Mouse (Mus musculus) erythroid progenitor cell, adult 5-6 weeks (primary cell): ENCODE results near the gene Spats2. TPM values are rescaled to one million over a fixed set of nuclear protein-coding genes. Genes with fewer than 3 reads are reported as not detected.

Experiments
- ATAC-seq: replicated peaks from 2 replicates; pipeline ENCODE4 v1.8.0; 2016; ENCODE audit warnings: moderate number of reproducible peaks, mild to moderate bottlenecking, moderate TSS enrichment, inconsistent platforms; ENCODE audit not compliant: poor library complexity, low FRiP score, severe bottlenecking
- total RNA-seq, 2 experiments: library from RNA; stranded (forward) in 1 of 2; stranded (reverse) in 1 of 2; fragments of 150-400 nt in 1 of 2; fragments of 186-747, 209-891 nt in 1 of 2; gene quantifications; 2 replicates each; pipeline versions ENCODE4 v1.2.3 to v1.2.4; 2015 to 2017; ENCODE audit warnings: low replicate concordance in 2 of 2

The Spats2 gene
- total RNA-seq, 2 experiments from 2014 or later, result not detected

DNA sequence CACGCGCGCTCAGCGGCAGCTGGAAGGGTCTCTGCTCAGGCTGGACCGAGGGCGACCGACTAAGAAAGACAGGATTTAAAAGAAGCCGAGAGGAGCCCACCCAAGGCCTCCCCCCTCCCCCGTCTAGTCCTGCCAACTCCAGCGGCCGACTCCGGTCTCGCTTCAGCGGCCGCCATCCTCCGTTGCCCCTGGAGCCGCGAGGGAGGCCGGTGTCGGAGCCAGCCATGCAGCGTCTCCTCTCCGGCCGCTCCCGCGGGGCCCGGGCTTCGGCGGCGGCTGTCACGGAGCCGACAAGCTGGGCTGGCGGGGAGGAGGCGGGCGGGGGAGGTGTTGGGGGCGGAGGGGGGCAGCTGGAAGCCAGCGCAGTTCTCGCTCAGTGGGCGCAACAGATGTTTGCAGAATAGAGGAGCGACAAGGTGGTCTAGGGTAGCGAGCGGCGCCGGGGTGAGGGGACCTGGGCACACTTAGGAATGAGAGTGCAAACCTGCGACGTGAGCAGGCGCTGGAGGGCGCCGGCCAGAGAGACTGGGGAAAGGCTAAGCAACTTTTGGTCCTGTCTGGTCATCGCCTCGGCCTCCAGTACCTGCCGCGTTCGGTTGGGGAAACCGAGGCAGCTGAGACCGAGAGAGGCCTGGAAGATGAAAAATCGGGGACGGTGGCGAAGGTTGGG lies 28.8 kb upstream of the Spats2 start:
- no peak for ATAC-seq

DNA sequence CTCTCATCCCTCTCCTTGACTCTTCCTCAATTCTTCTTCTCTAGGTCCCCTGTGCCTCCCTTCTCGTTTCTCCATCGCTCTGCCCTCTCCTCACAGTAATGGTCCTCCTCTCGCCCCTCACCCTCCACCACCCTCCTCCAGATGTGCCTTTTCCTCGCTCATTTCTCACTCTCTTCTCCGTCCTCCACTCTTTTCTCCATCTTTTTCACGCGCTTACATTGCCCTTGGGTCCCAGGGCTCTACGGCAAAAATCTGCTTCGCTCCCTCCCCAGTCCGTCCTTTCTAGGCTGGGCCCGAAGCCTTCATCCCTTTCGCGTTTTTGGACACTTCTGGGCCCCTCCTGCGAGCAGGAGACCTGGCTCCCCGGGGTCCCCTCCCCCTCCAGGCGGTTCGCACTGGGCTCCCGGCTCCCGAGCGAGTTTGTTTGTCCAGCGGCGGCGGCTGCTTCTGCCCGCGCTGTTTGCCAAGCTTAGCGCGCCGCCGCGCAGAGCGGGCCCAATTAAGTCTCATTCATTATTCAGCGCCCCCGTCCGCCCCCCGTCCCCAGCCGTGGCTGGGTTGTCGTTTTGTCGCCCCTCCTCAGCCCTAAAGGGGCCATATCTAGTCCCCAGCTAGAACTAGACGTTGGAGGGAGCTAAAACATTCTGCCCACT lies 27.8 kb upstream of the Spats2 start:
- no peak for ATAC-seq

DNA sequence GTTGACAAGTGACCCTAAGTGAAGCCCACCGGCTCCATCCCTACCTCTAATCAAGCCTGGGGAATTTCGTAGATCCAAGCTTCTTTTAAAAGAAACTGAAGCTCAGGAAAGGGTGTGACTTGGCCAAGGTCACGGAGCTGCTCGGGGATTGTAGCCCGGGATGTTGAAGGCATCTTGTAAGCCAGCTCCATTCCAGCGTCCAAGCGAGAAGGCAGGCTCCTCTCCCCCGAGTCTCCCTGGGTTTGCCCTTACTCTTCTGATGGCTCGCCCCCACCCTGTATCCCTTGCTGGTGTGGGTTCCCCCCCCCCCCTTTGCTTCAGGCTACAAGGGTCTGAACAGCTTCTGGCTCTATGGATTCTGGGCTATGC lies 27.2 kb upstream of the Spats2 start:
- no peak for ATAC-seq

DNA sequence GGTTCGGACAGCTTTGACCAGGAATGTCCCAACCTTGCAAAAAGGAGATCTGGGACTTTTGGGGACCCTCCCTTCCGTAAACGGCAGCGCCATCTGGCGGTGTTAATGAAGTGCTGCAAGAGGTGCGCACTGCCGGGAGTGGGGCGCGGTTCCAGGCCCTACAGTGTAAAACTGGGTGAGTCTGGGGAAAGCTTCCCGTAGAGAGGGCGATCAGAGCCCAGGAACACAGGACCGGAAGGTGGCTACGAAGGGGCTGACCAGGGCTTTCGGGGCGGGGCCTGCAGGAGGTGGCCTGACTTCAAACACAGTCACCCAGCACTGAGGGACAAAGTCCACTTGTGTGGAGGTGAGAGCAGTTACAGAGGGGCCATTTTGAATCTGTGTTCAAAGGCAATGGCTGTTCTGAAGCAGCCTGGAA lies 26.6 kb upstream of the Spats2 start:
- no peak for ATAC-seq

DNA sequence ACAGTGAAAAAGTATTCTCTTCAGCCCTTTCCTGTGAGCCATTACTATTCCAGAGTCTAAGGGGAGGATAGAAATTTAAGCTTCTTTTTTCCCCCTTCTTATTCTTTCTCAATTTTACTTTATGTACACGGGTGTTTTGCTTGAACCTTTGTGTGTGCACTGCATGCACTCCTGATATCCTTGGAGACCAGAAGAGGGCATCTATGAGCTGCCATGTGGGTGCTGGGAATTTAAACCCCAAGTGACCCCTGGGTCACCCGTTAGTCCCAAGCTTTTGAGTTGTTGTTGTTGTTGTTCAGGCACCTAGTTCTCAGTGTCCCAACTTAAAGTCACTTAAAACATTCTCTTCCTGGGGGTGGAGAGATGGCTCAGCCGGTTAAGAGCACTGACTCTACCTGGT lies 25.7 kb upstream of the Spats2 start:
- no peak for ATAC-seq

DNA sequence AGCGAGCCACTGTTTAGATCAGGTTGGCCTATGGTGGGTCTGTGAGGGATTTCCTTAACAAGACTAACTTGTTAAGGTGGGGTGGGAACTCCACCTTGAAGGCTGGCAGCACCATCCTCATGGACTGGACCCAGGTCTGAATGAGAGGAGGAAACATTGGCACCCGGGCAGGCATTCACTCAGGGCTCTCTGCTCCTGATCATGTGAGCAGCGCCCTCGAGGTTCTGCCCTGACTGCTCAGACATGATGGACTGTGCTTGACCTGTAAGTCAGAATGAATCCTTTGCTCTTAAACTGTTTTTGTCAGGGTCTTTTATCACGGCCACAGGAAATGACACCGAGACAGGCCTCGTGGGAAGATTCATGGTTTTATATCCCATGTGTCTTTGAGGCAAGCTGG lies 20.5 kb upstream of the Spats2 start:
- no peak for ATAC-seq

DNA sequence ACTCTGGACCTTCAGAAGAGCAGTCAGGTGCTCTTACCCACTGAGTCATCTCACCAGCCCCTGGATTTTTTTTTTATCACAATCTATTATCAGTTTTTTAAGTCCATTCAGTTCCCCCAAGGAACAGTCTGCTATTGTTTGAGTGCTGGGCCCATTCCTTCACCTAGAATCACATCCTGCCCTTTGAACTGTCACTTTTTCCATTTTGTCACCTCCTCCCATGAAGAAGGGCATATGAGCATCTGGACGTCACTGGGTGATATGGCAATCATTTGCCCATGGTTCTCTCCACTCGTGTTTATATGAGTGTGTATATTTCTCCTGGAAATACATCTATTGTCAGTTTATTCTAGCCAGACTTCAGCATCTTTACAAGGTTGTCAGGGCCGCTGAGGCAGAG lies 17.9 kb upstream of the Spats2 start:
- no peak for ATAC-seq

DNA sequence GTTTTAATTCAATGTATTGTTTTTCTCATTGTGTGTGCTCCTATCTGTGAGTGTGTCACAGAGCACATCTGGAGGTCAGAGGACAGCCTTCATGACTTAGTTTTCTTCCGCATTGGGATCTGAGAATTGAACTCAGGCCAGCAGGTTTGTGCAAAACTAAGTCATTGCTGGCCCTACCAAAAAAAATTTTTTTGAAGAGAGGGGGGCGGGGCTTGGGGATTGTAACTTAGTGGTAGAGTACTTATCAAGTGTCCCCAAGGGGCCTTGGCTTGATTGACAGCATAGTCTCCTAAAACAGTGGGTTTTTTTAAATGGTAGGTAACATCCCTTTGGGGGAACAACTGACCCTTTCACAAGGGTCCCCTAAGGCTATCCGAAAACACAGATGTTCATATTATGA lies 14.6 kb upstream of the Spats2 start:
- ATAC-seq, result no peak

DNA sequence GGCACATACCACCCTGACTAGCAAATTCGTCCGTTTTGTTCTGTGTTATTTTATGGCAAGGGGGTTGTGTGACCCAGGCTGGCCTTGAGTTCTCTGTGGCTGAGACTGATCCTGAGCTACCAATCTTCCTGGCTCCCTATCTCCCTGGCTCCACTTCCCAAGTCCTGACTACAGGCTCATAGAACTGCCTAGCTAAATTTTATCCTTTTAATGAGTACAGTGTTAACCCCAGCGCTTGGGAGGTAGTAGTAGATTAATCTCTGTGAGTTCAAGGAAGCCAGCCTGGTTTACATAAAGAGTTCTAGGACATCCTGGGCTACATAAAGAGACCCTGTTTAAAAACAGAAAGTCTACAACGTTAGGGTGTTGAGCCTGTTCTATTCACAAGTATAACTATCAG lies 13.9 kb upstream of the Spats2 start:
- ATAC-seq, result no peak

DNA sequence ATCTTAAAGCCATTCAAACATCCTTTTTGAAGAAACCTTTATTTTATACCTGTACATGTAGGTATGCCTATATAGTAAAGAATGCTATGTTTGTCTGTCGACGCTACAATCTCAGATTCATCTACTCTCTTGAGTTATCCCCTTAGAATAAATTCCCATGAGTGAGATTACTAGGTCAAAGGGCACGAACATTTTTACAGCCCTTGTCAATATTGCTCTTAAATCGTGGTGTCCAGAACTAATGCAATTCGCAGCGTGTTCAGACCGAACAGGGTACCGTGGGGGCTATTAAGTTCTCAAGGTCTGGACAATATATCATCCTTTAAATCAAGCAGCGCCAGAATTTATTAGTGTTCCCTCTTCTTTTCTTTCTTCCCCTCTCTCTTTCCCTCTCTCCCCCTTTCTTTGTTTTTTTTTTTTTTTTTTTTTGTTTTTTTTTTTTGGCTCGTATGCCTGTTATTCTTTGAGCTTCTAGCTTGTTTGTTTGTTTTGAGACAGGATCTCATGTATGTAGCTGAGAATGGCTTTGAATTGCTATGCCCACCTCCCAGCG lies 12.8 kb upstream of the Spats2 start:
- no peak for ATAC-seq

DNA sequence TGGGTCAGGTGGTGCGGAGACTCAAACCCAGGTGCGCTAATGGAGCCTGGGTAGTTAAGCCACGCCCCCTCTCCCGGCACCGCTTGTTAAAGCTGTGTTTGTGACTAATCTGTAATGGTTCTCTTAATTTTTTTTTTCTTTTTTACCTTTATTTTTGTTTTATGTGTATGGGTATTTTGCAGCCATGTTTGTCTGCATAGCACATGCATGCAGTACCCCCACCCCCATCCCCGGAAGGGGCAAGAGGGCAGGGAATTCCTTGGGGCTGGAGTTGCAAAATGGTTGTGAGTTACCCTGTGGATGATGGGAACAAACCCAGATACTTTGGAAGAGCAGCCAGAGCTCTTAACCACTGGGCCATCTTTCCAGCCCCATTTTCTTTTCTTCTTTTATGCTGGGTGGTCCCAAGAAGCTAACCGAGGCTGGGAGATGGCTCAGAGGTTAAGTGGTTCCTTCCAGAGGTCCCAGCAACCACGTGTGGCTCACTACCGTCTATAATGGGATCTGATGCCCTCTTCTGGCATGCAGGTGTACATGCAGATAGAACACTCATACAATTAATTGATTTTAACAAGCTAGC lies 12.2 kb upstream of the Spats2 start:
- ATAC-seq, result no peak

DNA sequence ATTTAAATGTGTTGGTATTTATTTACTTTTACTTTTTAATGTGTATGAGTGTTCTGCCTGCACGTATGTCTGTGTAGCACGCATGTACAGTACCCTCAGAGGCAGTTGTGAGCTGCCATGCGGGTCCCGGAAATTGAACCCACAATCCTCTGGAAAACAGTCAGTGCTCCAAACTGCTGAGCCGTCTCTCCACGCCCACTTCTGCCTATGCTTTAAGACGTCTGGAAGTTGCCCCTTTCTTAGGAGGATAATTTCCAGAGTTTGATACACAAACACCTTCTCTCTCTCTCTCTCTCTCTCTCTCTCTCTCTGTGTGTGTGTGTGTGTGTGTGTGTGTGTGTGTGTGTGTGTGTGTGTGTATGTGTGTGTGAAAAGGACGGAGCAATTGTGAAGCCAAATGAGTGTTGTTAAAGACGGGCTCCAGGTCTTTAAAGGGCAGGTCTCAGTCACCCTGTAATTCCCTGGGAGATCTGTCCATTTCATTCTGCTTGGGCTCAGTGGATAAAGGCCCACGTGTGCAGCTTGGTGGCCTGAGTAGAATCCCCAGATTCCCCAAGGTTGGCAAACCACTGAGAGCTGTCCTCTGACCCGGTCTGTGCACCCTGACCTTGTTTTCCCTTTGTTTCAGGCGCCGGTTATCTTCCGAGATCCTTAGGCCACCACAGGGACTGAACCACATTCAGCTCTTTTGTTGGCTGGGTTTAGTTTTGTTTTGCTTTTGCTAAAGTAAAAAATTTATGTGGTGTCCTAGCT lies 11.2 kb upstream of the Spats2 start:
- ATAC-seq, result no peak

DNA sequence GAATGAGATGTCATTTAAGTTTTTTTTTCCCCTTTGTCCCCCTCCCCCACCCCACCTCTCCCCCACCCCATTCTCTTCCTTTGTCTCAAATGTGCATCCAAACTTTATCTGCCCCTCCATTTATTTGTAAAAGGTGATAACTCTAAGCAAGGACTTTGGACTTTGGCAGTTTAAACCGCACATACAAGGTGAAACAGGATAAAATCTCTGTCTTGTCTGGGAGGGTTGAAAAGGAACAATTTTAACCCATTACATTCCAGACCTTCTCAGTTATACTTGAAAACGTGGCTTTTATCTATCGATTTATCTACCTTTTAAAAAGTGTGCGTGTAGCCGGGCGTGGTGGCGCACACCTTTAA lies 10.7 kb upstream of the Spats2 start:
- no peak for ATAC-seq

DNA sequence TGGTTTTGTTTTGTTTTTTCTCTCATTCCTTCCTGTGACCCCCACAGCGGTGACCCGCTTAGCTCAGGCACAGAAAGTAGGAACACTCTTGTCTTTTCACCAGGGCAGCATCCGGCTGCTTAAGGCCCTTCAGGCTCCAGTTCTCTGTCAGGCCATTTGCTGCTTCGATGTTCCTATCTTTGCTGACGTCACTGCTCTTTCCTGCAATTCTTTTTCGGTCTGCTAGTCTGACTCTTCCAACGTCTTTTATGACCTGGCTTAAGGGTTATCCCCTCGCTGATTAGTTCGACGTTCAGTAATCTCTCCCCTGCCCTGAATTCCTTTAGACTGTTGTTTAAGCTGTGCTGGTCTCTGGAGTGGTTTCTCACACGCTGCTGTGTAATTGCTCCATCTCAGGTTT lies 9.2 kb upstream of the Spats2 start:
- no peak for ATAC-seq

DNA sequence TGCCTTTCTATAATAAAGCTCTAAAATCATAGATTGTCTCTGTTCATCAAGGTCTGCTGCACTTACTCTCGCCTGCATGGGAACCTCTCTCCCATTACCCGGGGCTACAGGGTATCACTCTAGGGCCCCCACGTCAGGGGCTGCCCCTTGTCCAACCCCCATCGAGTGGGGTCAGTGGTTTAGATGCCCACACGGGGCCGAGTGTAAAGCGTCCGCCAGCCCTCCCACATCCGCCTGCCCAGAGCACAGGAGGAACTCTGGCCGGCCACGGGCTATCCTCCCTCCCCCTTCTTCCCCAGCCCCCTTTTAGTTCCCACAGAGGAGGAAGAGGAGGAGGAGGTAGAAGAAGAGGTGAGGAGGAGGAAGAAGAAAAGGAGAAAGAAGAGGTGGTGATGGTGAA lies 4.9 kb upstream of the Spats2 start:
- no peak for ATAC-seq

DNA sequence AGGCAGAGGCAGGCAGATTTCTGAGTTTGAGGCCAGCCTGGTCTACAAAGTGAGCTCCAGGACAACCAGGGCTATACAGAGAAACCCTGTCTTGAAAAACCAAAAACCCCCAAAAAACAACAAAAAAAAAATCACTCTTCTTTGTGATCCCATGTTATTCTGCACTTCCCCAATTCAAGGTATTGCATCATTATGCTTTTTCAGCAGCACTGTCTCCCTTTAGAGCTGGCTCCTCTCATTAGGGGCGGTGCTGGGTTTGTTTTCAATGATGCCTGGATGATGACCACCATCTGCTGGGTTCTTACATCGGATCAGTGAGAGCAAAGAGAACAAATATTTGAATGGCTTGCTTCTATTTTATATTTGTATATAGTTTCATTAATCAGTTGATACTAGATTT lies 3.1 kb upstream of the Spats2 start:
- ATAC-seq, result no peak

DNA sequence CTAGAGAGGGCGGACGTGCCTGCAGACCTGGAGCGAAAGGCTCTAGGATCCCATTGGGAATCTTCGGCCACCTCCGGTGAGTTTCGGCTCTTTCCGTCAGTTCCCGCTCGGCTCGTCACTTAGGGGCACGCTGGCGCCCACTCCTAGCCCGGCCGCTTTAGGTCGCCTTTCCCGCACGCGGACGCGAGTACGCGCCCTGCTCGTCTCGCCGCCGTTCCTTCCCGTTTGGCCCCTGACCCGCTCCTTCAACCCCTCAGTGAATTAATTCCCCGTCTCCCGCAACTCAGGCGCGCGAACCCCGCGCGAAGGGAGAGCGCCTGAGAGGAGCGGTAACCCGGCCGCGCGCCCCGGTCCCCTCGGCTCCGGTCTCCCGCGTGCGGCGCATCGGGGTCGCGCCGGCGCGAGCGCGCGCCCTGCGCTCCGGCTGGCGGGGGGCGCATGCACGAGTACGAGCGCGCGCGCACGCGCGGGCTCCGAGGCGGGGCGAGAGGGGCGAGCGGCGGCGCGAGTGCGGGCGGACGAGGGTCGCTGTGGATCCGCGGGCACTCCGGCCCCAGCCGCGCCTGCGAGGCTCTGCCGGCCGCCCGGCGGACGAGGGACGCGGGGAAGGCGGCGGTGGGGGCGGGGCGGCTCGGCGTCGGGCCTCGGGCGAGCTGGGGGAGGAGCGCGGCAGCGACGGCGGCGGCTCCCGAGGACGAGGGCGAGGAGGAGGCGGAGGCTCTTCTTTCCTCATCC lies 532 bp downstream of the Spats2 start:
- no peak for ATAC-seq

DNA sequence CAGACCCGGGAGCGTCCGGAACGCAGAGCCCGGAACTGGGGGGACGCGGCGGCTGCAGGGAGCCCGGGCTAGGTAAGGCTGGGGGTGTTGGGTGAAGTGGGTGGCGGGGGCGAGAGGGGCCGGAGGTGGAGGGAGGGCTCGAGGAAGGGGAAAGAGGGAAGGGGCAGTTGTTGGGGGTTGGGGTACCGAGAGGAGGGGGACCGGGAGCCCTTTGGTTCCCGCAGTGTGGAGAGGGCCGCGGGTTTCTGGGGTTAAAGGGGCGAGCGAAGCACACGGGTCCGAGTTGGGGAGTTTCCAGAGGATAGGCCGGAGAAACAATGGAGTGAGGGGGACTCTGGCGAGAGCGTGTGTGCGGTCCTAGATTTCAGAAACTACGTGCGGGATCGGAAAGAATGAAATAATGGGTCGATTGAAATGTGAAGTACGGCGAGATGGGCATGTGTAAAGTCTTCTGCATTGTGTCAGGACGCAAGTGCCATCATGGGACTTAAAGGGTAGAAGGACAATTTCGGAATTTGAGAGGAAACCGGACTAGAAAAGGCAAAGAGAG lies 1.2 kb downstream of the Spats2 start:
- no peak for ATAC-seq

DNA sequence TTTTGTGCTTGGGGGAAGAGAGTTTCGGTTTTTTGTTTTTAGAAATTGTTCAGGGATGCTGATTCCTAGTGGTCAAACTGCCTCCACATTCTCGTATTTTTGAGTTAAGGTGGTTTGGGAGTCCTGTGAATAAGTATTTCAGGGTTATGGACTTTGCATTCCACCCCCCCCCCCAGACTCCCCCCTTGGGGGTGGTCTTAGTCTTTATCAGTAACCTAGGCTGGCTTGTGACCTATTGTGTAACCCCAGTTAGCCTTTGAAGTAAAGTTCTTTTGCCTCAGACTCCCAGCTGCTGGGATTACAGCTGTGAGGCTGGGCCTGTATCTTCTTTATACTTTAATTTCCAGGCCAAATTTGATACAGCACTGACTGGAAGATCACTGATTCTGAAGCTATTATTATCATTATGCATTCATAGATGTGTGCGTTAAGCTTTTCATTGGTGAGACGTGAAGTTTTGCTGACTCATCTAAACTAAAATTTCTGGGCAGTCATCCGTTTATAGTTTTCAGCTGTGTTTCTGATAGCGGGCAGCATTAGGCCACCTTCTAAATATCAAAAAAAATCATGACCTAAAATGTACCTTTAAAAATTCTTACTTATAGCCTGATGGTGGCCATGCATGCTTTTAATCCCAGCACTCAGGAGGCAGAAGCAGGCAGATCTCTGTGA lies 2.3 kb downstream of the Spats2 start:
- ATAC-seq, result no peak
